Mouse (Mus musculus) bone marrow, adult 2 months (tissue): ENCODE data around the gene Sycp2. TPM values are rescaled to one million over a fixed set of nuclear protein-coding genes. Genes with fewer than 3 reads are reported as not detected.

Source experiments
- H3K27ac ChIP-seq: fragments of 200-500 bp; 2 replicates; pipeline ENCODE4 v1.5.1; 2012; ENCODE audit warnings: low read depth, mild to moderate bottlenecking, control low read depth, inconsistent platforms, low read length; ENCODE audit not compliant: control insufficient read depth, poor library complexity, insufficient read depth
- H3K4me1 ChIP-seq: fragments of 200-500 bp; 2 replicates; pipeline ENCODE4 v1.6.1; 2011; ENCODE audit warnings: low read length; ENCODE audit not compliant: control insufficient read depth, insufficient read depth
- H3K4me3 ChIP-seq: fragments of 200-500 bp; replicated peaks from 2 replicates; pipeline ENCODE3; 2011; ENCODE audit warnings: mild to moderate bottlenecking, low read depth, low read length, control low read depth; ENCODE audit not compliant: control insufficient read depth
- CTCF ChIP-seq: fragments of 200-500 bp; IDR thresholded peaks from 2 replicates; pipeline ENCODE4 v1.5.1; 2011; ENCODE audit warnings: low read length, control low read depth; ENCODE audit not compliant: control insufficient read depth, insufficient read depth
- POLR2A ChIP-seq: fragments of 200-500 bp; IDR thresholded peaks from 2 replicates; pipeline ENCODE4 v1.6.1; 2011; ENCODE audit warnings: low read depth, mild to moderate bottlenecking, control low read depth, low read length, borderline replicate concordance; ENCODE audit not compliant: control insufficient read depth
- WGBS: fragments of 180-500 bp; shearing (Covaris S2); methylation state at CpG from one replicate; pipeline ENCODE4 v1.1.7; 2018; 5-methylcytosine and 5-hydroxymethylcytosine counted together
- polyA plus RNA-seq: library from polyadenylated mRNA; stranded (reverse); fragments of >200 nt; gene quantifications from 2 replicates; pipeline ENCODE4 v1.2.4, GENCODE M21; 2011; ENCODE audit warnings: low replicate concordance; ENCODE audit not compliant: missing spikeins, insufficient read depth, insufficient read length

Sycp2 gene
- polyA plus RNA-seq, 1 experiment, result 2.7 TPM

- 75% methylated on average over 8 of the region's 8 CpGs for WGBS
- TF ChIP-seq POLR2A, result no peak
- TF ChIP-seq CTCF, result no peak
Observed at GRCm38 (mm10) chr2:178303453-178304187, 103.9 kb downstream of the Sycp2 start.

More at GRCm38 (mm10) chr2:178303453-178304187, 103.9 kb downstream of the Sycp2 start:
- no peak overlapping the region for H3K27ac ChIP-seq
- no peaks in the 10 kb centered on the region for H3K4me1 ChIP-seq
- no peak overlapping the region for H3K4me3 ChIP-seq

Other genes with a start within 250 kb of the Sycp2 start
- 0.88 and 5.2 TPM in 2 replicates for gene Ppp1r3d, start 6.8 kb upstream of the Sycp2 start, polyA plus RNA-seq
- gene Fam217b, start 6.8 kb upstream of the Sycp2 start, polyA plus RNA-seq, result 4.6 and 8.6 TPM in 2 replicates
- not detected in 2 replicates for gene Cdh26, start 22.8 kb upstream of the Sycp2 start, polyA plus RNA-seq